Mouse (Mus musculus): Measurements from ENCODE around the gene Gm45785. TPM values are rescaled to one million over a fixed set of nuclear protein-coding genes. Genes with fewer than 3 reads are reported as not detected.

The Gm45785 gene
- total and polyA plus RNA-seq, 3 experiments: not detected

GRCm38 (mm10) chr7:140844905-140845665 is 11.0 kb downstream of the Gm45785 start, which contains the start of gene Scgb1c1 (continued):
- TF ChIP-seq USF2 (IDR thresholded peaks at IDR 0.05; ENCODE audit: borderline replicate concordance in 1 of 2, insufficient read depth in 1 of 2, low read depth in 1 of 2, low read length in 2 of 2) (no peak), GABPA (IDR thresholded peaks at IDR 0.05; ENCODE audit: low read depth, low read length) (no peak), ZKSCAN1 (IDR thresholded peaks at IDR 0.05; ENCODE audit: low read depth, low read length) (no peak), RAD21 (IDR thresholded peaks at IDR 0.05; ENCODE audit: low read depth, low read length) (peak; percentile 97), EP300 (IDR thresholded peaks at IDR 0.05; ENCODE audit: low read depth in 1 of 2, low read length in 2 of 2) (no peak), TCF12 (IDR thresholded peaks at IDR 0.05; ENCODE audit: low read depth, low read length) (no peak), MAFK (IDR thresholded peaks at IDR 0.05; ENCODE audit: borderline replicate concordance, low read depth, low read length) (no peak), CHD2 (IDR thresholded peaks at IDR 0.05; ENCODE audit: low read length) (no peak), KAT2A (conservative IDR thresholded peaks at IDR 0.05; ENCODE audit: low read depth, low read length) (no peak), NELFE (IDR thresholded peaks at IDR 0.05; ENCODE audit: low read depth, low read length) (no peak), ETS1 (IDR thresholded peaks at IDR 0.05; ENCODE audit: low read depth, low read length) (no peak)

- no peak overlapping the region for H3K9ac ChIP-seq (ENCODE audit: control insufficient read depth, low read depth, low read length, poor library complexity, severe bottlenecking)
- H3K9me3 ChIP-seq (replicated peaks; ENCODE audit: insufficient read depth, low read length): no peaks in the 10 kb centered on the region
- DNase-seq (ENCODE audit: low read depth, low spot score): no peak
- H3K27me3 ChIP-seq (ENCODE audit: control insufficient read depth in 1 of 2, insufficient read depth in 2 of 2, low read length in 2 of 2): no peaks in the 10 kb centered on the region; a peak in 1 of 4 replicates
- peaks cover 0 to 2% of the 10 kb centered on the region in 2 experiments; a peak in 1 of 4 replicates for H3K4me1 ChIP-seq (ENCODE audit: control insufficient read depth in 1 of 2, insufficient read depth in 2 of 2, low read length in 2 of 2)
- no peak overlapping the region for H3K27ac ChIP-seq (ENCODE audit: control insufficient read depth, low read depth, low read length)
- no peak overlapping the region for H3K4me3 ChIP-seq (ENCODE audit: control insufficient read depth in 1 of 2, insufficient read depth in 1 of 2, low read depth in 2 of 2, low read length in 2 of 2)
- H3K36me3 ChIP-seq (ENCODE audit: control insufficient read depth in 1 of 2, insufficient read depth in 2 of 2, low read length in 2 of 2): no peaks in the 10 kb centered on the region; a peak in 1 of 4 replicates
- no peaks in the 10 kb centered on the region for H3K79me2 ChIP-seq (ENCODE audit: control insufficient read depth, insufficient read depth, low read length, poor library complexity)
- TF ChIP-seq GATA1 (IDR thresholded peaks at IDR 0.05; ENCODE audit: low read depth, low read length) (no peak), TBP (IDR thresholded peaks at IDR 0.05; ENCODE audit: low read depth, low read length) (no peak), ETS1 (IDR thresholded peaks at IDR 0.05; ENCODE audit: low read depth, low read length) (no peak), MAX (IDR thresholded peaks at IDR 0.05; ENCODE audit: low read length) (no peak), KAT2A (conservative IDR thresholded peaks at IDR 0.05; ENCODE audit: low read depth, low read length) (no peak), SIN3A (IDR thresholded peaks at IDR 0.05; ENCODE audit: low read length) (no peak), BHLHE40 (IDR thresholded peaks at IDR 0.05; ENCODE audit: borderline replicate concordance, low read depth, low read length) (no peak), POLR2A (IDR thresholded peaks at IDR 0.05; ENCODE audit: control insufficient read depth in 1 of 2, insufficient read depth in 1 of 2, low read depth in 1 of 2, low read length in 2 of 2, poor library complexity in 1 of 2) (no peak), MAFK (IDR thresholded peaks at IDR 0.05; ENCODE audit: borderline replicate concordance, low read depth, low read length) (no peak), GABPA (IDR thresholded peaks at IDR 0.05; ENCODE audit: low read depth, low read length) (no peak), E2F4 (IDR thresholded peaks at IDR 0.05; ENCODE audit: borderline replicate concordance, low read depth, low read length) (no peak), HCFC1 (IDR thresholded peaks at IDR 0.05; ENCODE audit: low read depth, low read length) (no peak), ZNF384 (IDR thresholded peaks at IDR 0.05; ENCODE audit: low read depth, low read length) (no peak), NELFE (IDR thresholded peaks at IDR 0.05; ENCODE audit: low read depth, low read length) (no peak), MXI1 (IDR thresholded peaks at IDR 0.05; ENCODE audit: low read depth, low read length) (no peak), CHD1 (IDR thresholded peaks at IDR 0.05; ENCODE audit: low read depth, low read length) (no peak)
Observed at GRCm38 (mm10) chr7:140843806-140844205, 12.3 kb downstream of the Gm45785 start.

Measured in MEL (cell line).